Mouse (Mus musculus) kidney, embryonic 14.5 days (tissue): ENCODE data around the gene Ppp3ca. TPM values are rescaled to one million over a fixed set of nuclear protein-coding genes. Genes with fewer than 3 reads are reported as not detected.

Experiments
- ATAC-seq: fragments of 200-750 bp; cut with Nextera tagmentation; 2 replicates; pipeline ENCODE4 v1.8.0; 2017; ENCODE audit warnings: moderate number of reproducible peaks, mild to moderate bottlenecking, moderate TSS enrichment, moderate library complexity; ENCODE audit not compliant: low FRiP score, low TSS enrichment
- H3K27ac ChIP-seq: fragments of 300-500 bp; sonication (generic); 2 replicates; pipeline ENCODE4 v1.5.1; 2014; ENCODE audit warnings: low read depth, mild to moderate bottlenecking, low read length, moderate library complexity, mixed read lengths
- H3K27me3 ChIP-seq: fragments of 300-500 bp; sonication (generic); 2 replicates; pipeline ENCODE4 v1.6.1; 2014; ENCODE audit warnings: mild to moderate bottlenecking, low read length; ENCODE audit not compliant: control insufficient read depth, insufficient read depth
- H3K36me3 ChIP-seq: fragments of 300-500 bp; sonication (generic); 2 replicates; pipeline ENCODE4 v1.6.1; 2014; ENCODE audit warnings: low read length, mixed read lengths; ENCODE audit not compliant: control insufficient read depth, insufficient read depth
- H3K4me1 ChIP-seq: fragments of 300-500 bp; sonication (generic); 2 replicates; pipeline ENCODE4 v1.6.1; 2014; ENCODE audit warnings: low read length, mixed read lengths; ENCODE audit not compliant: control insufficient read depth, insufficient read depth
- H3K4me2 ChIP-seq: fragments of 300-500 bp; sonication (generic); replicated peaks from 2 replicates; pipeline ENCODE4 v1.6.1; 2014; ENCODE audit warnings: low read depth, mild to moderate bottlenecking, low read length
- H3K4me3 ChIP-seq: fragments of 300-500 bp; sonication (generic); 2 replicates; pipeline ENCODE4 v1.5.1; 2014; ENCODE audit warnings: mild to moderate bottlenecking, low read length
- H3K9ac ChIP-seq: fragments of 300-500 bp; sonication (generic); 2 replicates; pipeline ENCODE4 v1.6.1; 2014; ENCODE audit warnings: low read depth, mild to moderate bottlenecking, low read length, moderate library complexity
- H3K9me3 ChIP-seq: fragments of 300-500 bp; sonication (generic); 2 replicates; pipeline ENCODE4 v1.6.1; 2016; ENCODE audit warnings: low read length; ENCODE audit not compliant: control insufficient read depth
- WGBS: fragments of 180-500 bp; shearing (Covaris S2); extraction: QIAGEN DNeasy Blood & Tissue Kit; methylation state at CpG from one replicate; pipeline ENCODE4 v1.1.7; 2014; 5-methylcytosine and 5-hydroxymethylcytosine counted together
- polyA plus RNA-seq: library from polyadenylated mRNA; unstranded; fragments of >200 nt; fragmentation: Nextera tagmentation; extraction: Ambion mirVana; gene quantifications from 2 replicates; pipeline ENCODE4 v1.2.1, GENCODE M21; 2014

Ppp3ca gene
- polyA plus RNA-seq, 1 experiment from 2014 or later: 76.7 TPM

DNA sequence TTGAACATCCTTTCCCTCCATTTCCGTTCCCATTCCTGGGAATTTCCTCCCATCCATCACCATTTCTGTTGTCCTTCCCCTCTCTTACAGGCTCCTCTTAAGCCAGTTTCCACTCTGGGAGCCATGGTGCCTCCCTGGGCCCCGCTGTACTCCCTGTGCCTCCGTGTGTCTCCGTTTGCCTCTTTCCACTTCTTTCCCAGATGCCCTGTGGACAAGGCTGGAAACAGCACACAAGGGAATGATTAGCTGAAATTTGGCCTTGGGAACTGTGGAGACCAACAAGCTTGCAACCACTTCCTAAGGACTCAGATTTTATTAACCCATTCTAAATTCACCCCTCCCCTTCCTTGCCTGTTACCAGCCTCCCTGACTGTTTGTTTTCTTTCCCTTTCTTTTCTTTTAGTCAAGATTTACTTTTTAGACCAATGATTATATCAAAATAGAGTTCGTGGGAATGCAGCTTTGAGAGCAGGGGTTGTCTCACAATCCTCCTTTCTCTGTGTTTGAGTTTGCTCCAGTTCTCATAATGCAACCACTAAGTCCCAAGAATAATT is 93.9 kb downstream of the Ppp3ca start:
- ATAC-seq: no peak
- peaks cover 3% of the 10 kb centered on the region; the same call in 1 of the 2 replicates for H3K4me1 ChIP-seq
- no peak overlapping the region for H3K4me2 ChIP-seq
- H3K27me3 ChIP-seq: no peaks in the 10 kb centered on the region
- no peak overlapping the region for H3K27ac ChIP-seq
- no peaks in the 10 kb centered on the region for H3K9me3 ChIP-seq
- no peak overlapping the region for H3K4me3 ChIP-seq
- H3K36me3 ChIP-seq: no peaks in the 10 kb centered on the region
- WGBS: 22% methylated on average over 5 of the region's 5 CpGs
- H3K9ac ChIP-seq: no peak overlapping the region

DNA sequence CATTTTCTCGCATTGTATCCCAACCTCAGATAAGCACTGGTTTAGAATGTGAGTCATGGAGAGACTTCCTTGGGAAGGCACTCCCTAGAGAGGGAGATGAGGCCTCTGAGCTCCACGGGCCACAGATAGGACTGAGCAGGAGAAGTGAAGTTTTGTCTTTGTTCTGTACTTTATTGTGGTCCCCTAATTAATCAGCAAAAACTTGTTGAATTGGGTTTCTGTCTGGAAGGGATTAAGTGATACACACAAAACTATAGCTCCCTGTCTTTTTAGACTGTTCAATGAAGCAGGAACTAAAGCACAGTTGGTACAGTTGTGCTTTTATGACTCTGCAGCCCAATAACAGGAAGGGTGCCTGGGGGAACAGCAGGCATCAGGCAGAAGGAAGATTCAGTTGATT is 95.6 kb downstream of the Ppp3ca start:
- H3K9ac ChIP-seq: no peak overlapping the region

DNA sequence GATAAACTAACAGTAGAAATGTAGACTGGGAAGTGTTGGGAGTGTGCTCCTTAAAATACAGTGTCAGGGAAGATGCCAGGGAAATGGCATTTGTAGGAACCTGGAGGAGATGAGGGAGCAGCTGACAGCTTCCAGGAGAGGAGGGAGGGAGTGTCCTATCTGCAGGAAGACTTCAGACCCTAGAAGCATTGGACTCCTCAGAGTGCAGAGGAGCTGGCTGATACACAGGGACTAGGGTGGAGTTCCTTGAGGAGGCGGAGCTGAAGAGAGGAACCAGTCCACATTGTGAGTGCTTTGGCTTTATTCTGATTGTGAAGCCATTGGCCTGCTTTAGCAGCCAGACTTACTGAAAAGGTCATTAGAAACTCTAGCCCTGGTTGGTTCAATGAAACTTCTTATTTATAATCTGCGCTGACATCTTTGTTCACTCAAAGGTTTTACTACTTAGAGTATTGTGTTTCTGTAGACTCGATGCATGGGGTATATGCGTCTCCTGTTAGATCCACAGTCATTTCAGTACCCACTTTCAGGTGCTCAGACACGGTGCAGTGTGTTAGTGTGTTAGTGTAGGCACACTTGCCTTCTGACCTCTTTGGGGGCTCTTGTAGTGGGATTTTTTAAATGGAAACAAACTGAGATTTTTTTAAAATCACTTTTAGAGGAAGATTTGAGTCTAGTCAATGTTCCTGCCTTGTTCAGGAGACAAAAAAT is 99.0 kb downstream of the Ppp3ca start:
- ATAC-seq: no peak; the same call in 1 of the 2 replicates
- H3K4me2 ChIP-seq: no peak overlapping the region
- peaks cover 4% of the 10 kb centered on the region; the same call in 1 of the 2 replicates for H3K4me1 ChIP-seq
- H3K27ac ChIP-seq: no peak overlapping the region
- WGBS: 65% methylated on average over 5 of the region's 5 CpGs
- no peaks in the 10 kb centered on the region for H3K27me3 ChIP-seq
- no peaks in the 10 kb centered on the region for H3K9me3 ChIP-seq
- no peak overlapping the region for H3K9ac ChIP-seq
- H3K4me3 ChIP-seq: no peak overlapping the region
- H3K36me3 ChIP-seq: no peaks in the 10 kb centered on the region

More for the DNA sequence above, 95.6 kb downstream of the Ppp3ca start:
- WGBS: 62% methylated on average over 2 of the region's 2 CpGs
- Histone ChIP-seq H3K4me1 (peaks cover 4% of the 10 kb centered on the region; the same call in 1 of the 2 replicates), H3K27ac (no peak overlapping the region), H3K36me3 (no peaks in the 10 kb centered on the region), H3K27me3 (no peaks in the 10 kb centered on the region), H3K4me3 (no peak overlapping the region), H3K9me3 (no peaks in the 10 kb centered on the region), H3K4me2 (no peak overlapping the region)
- no peak for ATAC-seq

- ATAC-seq: no peak
- Histone ChIP-seq H3K9ac (no peak overlapping the region), H3K27ac (no peak overlapping the region)
Measured at GRCm38 (mm10) chr3:136769486-136769882, 99.6 kb downstream of the Ppp3ca start.

GRCm38 (mm10) chr3:136771700-136772099 is 101.8 kb downstream of the Ppp3ca start:
- H3K27me3 ChIP-seq: no peaks in the 10 kb centered on the region
- ATAC-seq: no peak
- no peak overlapping the region for H3K4me2 ChIP-seq
- no peak overlapping the region for H3K27ac ChIP-seq
- H3K9ac ChIP-seq: no peak overlapping the region
- 0 out of 2 replicates have a peak, but pooled peaks cover 4% of the 10 kb centered on the region for H3K4me1 ChIP-seq
- H3K36me3 ChIP-seq: no peaks in the 10 kb centered on the region
- no peaks in the 10 kb centered on the region for H3K9me3 ChIP-seq
- no peak overlapping the region for H3K4me3 ChIP-seq
- WGBS: 93% methylated on average over 5 of the region's 5 CpGs

More at GRCm38 (mm10) chr3:136769486-136769882, 99.6 kb downstream of the Ppp3ca start:
- Histone ChIP-seq H3K36me3 (no peaks in the 10 kb centered on the region), H3K9me3 (no peaks in the 10 kb centered on the region), H3K4me2 (no peak overlapping the region), H3K4me3 (no peak overlapping the region), H3K4me1 (0 out of 2 replicates have a peak, but pooled peaks cover 4% of the 10 kb centered on the region), H3K27me3 (no peaks in the 10 kb centered on the region)
- 65% methylated on average over 1 of the region's 1 CpGs for WGBS

GRCm38 (mm10) chr3:136773217-136773616 is 103.3 kb downstream of the Ppp3ca start:
- H3K27me3 ChIP-seq: no peaks in the 10 kb centered on the region
- 82% methylated on average over 4 of the region's 4 CpGs for WGBS
- no peak for ATAC-seq
- H3K36me3 ChIP-seq: no peaks in the 10 kb centered on the region
- no peak overlapping the region for H3K27ac ChIP-seq
- H3K9ac ChIP-seq: no peak overlapping the region
- 0 out of 2 replicates have a peak, but pooled peaks cover 4% of the 10 kb centered on the region for H3K4me1 ChIP-seq
- no peak overlapping the region for H3K4me3 ChIP-seq
- no peaks in the 10 kb centered on the region for H3K9me3 ChIP-seq
- H3K4me2 ChIP-seq: no peak overlapping the region

GRCm38 (mm10) chr3:136774196-136774595 is 104.3 kb downstream of the Ppp3ca start:
- Histone ChIP-seq H3K4me1 (no peaks in the 10 kb centered on the region), H3K9ac (no peak overlapping the region), H3K4me2 (no peak overlapping the region), H3K4me3 (no peak overlapping the region), H3K27me3 (no peaks in the 10 kb centered on the region), H3K36me3 (no peaks in the 10 kb centered on the region), H3K27ac (no peak overlapping the region), H3K9me3 (no peaks in the 10 kb centered on the region)
- 95% methylated on average over 6 of the region's 6 CpGs for WGBS
- ATAC-seq: no peak

DNA sequence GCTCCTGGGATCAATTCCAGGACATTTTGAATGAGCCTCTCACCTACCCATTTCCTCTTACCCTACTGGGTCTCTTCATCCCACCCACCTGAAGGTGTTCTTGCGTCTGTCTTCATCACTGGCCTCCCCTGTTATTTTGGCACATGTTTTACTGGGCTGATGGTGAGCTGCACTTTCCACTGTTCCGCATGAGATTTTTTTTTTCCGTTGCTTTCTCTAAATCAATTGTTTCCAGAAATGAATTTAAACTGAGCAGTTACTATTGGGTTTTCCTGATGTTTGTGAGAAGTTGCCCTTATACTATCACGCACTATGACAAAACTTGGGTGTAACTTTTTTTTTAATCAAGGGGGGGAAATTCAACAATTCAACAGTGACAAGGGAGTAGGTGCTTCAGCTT is 106.6 kb downstream of the Ppp3ca start:
- H3K4me3 ChIP-seq: no peak overlapping the region
- H3K36me3 ChIP-seq: no peaks in the 10 kb centered on the region
- 95% methylated on average over 4 of the region's 4 CpGs for WGBS
- H3K27ac ChIP-seq: no peak overlapping the region
- no peak overlapping the region for H3K4me2 ChIP-seq
- H3K4me1 ChIP-seq: no peaks in the 10 kb centered on the region
- no peak for ATAC-seq
- H3K9ac ChIP-seq: no peak overlapping the region
- no peaks in the 10 kb centered on the region for H3K27me3 ChIP-seq
- H3K9me3 ChIP-seq: no peaks in the 10 kb centered on the region; the same call in 1 of the 2 replicates

- no peak overlapping the region for H3K9ac ChIP-seq
- no peak overlapping the region for H3K27ac ChIP-seq
- H3K4me2 ChIP-seq: no peak overlapping the region
- H3K36me3 ChIP-seq: no peaks in the 10 kb centered on the region
- no peaks in the 10 kb centered on the region for H3K4me1 ChIP-seq
- WGBS: 87% methylated on average over 7 of the region's 7 CpGs
- no peaks in the 10 kb centered on the region for H3K27me3 ChIP-seq
- no peak for ATAC-seq
- no peaks in the 10 kb centered on the region; the same call in 1 of the 2 replicates for H3K9me3 ChIP-seq
- H3K4me3 ChIP-seq: no peak overlapping the region
Measured at GRCm38 (mm10) chr3:136777380-136777779, 107.5 kb downstream of the Ppp3ca start.
